In genomic region chr19:46505646-46506371, GRCm38 (mm10) we compare ENCODE assay signal across 8 mouse cellular contexts. TPM values are rescaled to one million over a fixed set of nuclear protein-coding genes. Genes with fewer than 3 reads are reported as not detected.
DNase-seq lines count a peak whose midpoint lies in the region; ATAC-seq and TF ChIP-seq lines count a peak whose summit lies in the region.

No protein-coding gene starts in this region.

- WGBS in hindbrain, embryonic 12.5 days = 72% methylated on average over 8 of the region's 8 CpGs

- no peak overlapping the region for H3K27ac ChIP-seq in ES-E14 (ENCODE audit: insufficient read depth, low read depth, low read length, poor library complexity, severe bottlenecking)
- peak overlapping the region; percentile 95 for H3K27ac ChIP-seq in hindbrain, embryonic 12.5 days

- intact Hi-C loops in gastrocnemius, postnatal 36 days (cut with DNase I) = no loop called here

- peaks cover 29% of the 10 kb centered on the region for H3K36me3 ChIP-seq in ES-E14 (ENCODE audit: control insufficient read depth, insufficient read depth, low read length, poor library complexity, severe bottlenecking)
- peaks cover 32% of the 10 kb centered on the region for H3K36me3 ChIP-seq in hindbrain, embryonic 12.5 days

- no peak for ATAC-seq in hindbrain, embryonic 12.5 days (ENCODE audit: low FRiP score)

- peaks cover 6 to 21% of the 10 kb centered on the region in 2 experiments for H3K4me1 ChIP-seq in ES-E14 (ENCODE audit: control insufficient read depth in 2 of 2, insufficient read depth in 2 of 2, low read length in 2 of 2, poor library complexity in 1 of 2)
- peaks cover 67% of the 10 kb centered on the region for H3K4me1 ChIP-seq in hindbrain, embryonic 12.5 days

- DNase-seq in cerebellum, adult 11-12 months = peak; percentile 38
- no peak for DNase-seq in cerebellum, postnatal 4 days (ENCODE audit: low spot score in 2 of 2)
- DNase-seq in ES-E14 (ENCODE audit: low read depth, low spot score) = no peak
- DNase-seq in lung, postnatal 10 days = peak; percentile 54
- DNase-seq in cerebellum, adult 11 months = no peak
- no peak for DNase-seq in gastrocnemius, postnatal 4 days (ENCODE audit: low spot score in 2 of 2)
- DNase-seq in gastrocnemius, postnatal 36 days = no peak

- in situ Hi-C loops in ES-E14 (cut with MboI; ENCODE audit: low sequenced_read_pairs in 2 of 2, unreplicated experiment in 2 of 2) = no loop called here

- no peaks in the 10 kb centered on the region for H3K27me3 ChIP-seq in hindbrain, embryonic 12.5 days

- peak overlapping the region; percentile 86 for H3K4me2 ChIP-seq in hindbrain, embryonic 12.5 days (replicated peaks)

- peak overlapping the region in 1 of 2 experiments; percentile 28; a peak in 3 of 4 replicates for H3K4me3 ChIP-seq in ES-E14 (ENCODE audit: insufficient read depth in 1 of 2, low read depth in 1 of 2, low read length in 2 of 2, poor library complexity in 1 of 2, severe bottlenecking in 1 of 2)
- H3K4me3 ChIP-seq in hindbrain, embryonic 12.5 days = peak overlapping the region; percentile 94

- H3K9me3 ChIP-seq in ES-E14 (ENCODE audit: control insufficient read depth, insufficient read depth, low read depth, low read length) = no peaks in the 10 kb centered on the region
- H3K9me3 ChIP-seq in hindbrain, embryonic 12.5 days (replicated peaks) = no peaks in the 10 kb centered on the region

- H3K9ac ChIP-seq in ES-E14 (ENCODE audit: insufficient read depth, low read depth, low read length, poor library complexity, severe bottlenecking) = peak overlapping the region; percentile 22; the same call in 1 of the 2 replicates
- peak overlapping the region; percentile 99 for H3K9ac ChIP-seq in hindbrain, embryonic 12.5 days

TF ChIP-seq in ES-E14, 5 proteins besides CTCF, POLR2A, EP300 and RAD21:
- no peak for TF ChIP-seq MAFK (IDR thresholded peaks at IDR 0.05; ENCODE audit: insufficient read depth, low read depth, low read length)
- TF ChIP-seq ZNF384 (IDR thresholded peaks at IDR 0.05; ENCODE audit: low read depth, low read length) = no peak
- TF ChIP-seq ZC3H11A (IDR thresholded peaks at IDR 0.05; ENCODE audit: borderline replicate concordance, low read depth, low read length) = no peak
- no peak for TF ChIP-seq HCFC1 (IDR thresholded peaks at IDR 0.05; ENCODE audit: borderline replicate concordance, insufficient read depth, low read length)
- no peak for TF ChIP-seq CHD2 (IDR thresholded peaks at IDR 0.05; ENCODE audit: low read depth, low read length)

RNA-seq across cellular contexts. Expression of gene Trim8, which starts 4.3 kb away (rescaled TPM):
- total RNA-seq in ES-E14 (2012; rRNA removed) = 26.1 and 33.2 TPM in 2 replicates
- polyA plus RNA-seq in hindbrain, embryonic 12.5 days (2016; fragmentation: Nextera tagmentation; extraction: Ambion mirVana) = 41.8 and 44.7 TPM in 2 replicates
- 10 to 100 TPM; 40.4 to 41.4 TPM for total RNA-seq in gastrocnemius, postnatal 4 days (2021)
- 10 to 100 TPM; 19.0 to 19.2 TPM for total RNA-seq in gastrocnemius, postnatal 36 days (2021)

Comparison
In these comparisons a context has a peak if more than half of its experiments do, and no peak if none do; other contexts are left out.
1. DNase-seq: peak in cerebellum, adult 11-12 months (single experiment) and lung, postnatal 10 days (single experiment); none in cerebellum, postnatal 4 days (0 of 2), ES-E14 (single experiment), cerebellum, adult 11 months (single experiment), gastrocnemius, postnatal 4 days (0 of 2) and gastrocnemius, postnatal 36 days (0 of 2).